Mouse (Mus musculus) midbrain, embryonic 12.5 days (tissue): ENCODE results near the gene 1700029I15Rik. TPM values are rescaled to one million over a fixed set of nuclear protein-coding genes. Genes with fewer than 3 reads are reported as not detected.

Source experiments
- ATAC-seq: fragments of 200-750 bp; cut with Nextera tagmentation; 2 replicates; pipeline ENCODE4 v1.8.0; 2017; ENCODE audit warnings: low read depth, moderate TSS enrichment, moderate library complexity; ENCODE audit not compliant: low FRiP score
- H3K27ac ChIP-seq: fragments of 300-500 bp; sonication (generic); replicated peaks from 2 replicates; pipeline ENCODE4 v1.5.1; 2016; ENCODE audit warnings: mild to moderate bottlenecking
- H3K27me3 ChIP-seq: fragments of 300-500 bp; sonication (generic); 2 replicates; pipeline ENCODE4 v1.6.1; 2016; ENCODE audit warnings: mild to moderate bottlenecking
- H3K36me3 ChIP-seq: fragments of 300-500 bp; sonication (generic); 2 replicates; pipeline ENCODE4 v1.6.1; 2016
- H3K4me1 ChIP-seq: fragments of 300-500 bp; sonication (generic); 2 replicates; pipeline ENCODE4 v1.6.1; 2016
- H3K4me2 ChIP-seq: fragments of 300-500 bp; sonication (generic); replicated peaks from 2 replicates; pipeline ENCODE4 v1.6.1; 2016; ENCODE audit warnings: mild to moderate bottlenecking, moderate library complexity
- H3K4me3 ChIP-seq: fragments of 300-500 bp; sonication (generic); 2 replicates; pipeline ENCODE4 v1.5.1; 2016; ENCODE audit warnings: mild to moderate bottlenecking
- H3K9ac ChIP-seq: fragments of 300-500 bp; sonication (generic); replicated peaks from 2 replicates; pipeline ENCODE4 v1.6.1; 2016; ENCODE audit warnings: mild to moderate bottlenecking, moderate library complexity
- H3K9me3 ChIP-seq: fragments of 300-500 bp; sonication (generic); 2 replicates; pipeline ENCODE4 v1.6.1; 2016; ENCODE audit warnings: mild to moderate bottlenecking
- WGBS: fragments of 180-500 bp; shearing (Covaris S2); methylation state at CpG from one replicate; pipeline ENCODE4 v1.1.7; 2016; 5-methylcytosine and 5-hydroxymethylcytosine counted together
- microRNA-seq: library from miRNA; unstranded; fragments of <30 nt; microRNA quantifications from one replicate; pipeline ENCODE4, GENCODE M21; 2017
- polyA plus RNA-seq: library from polyadenylated mRNA; unstranded; fragments of >200 nt; fragmentation: Nextera tagmentation; extraction: Ambion mirVana; gene quantifications from 2 replicates; pipeline ENCODE4 v1.2.1, GENCODE M21; 2016

The 1700029I15Rik gene
- polyA plus RNA-seq, 1 experiment from 2014 or later = 7.4 TPM

- Histone ChIP-seq H3K4me2 (peak within 1 kb of the TSS; percentile 89), H3K27me3 (peaks cover 8% of the 10 kb centered on the region; the same call in 1 of the 2 replicates), H3K27ac (peak within 1 kb of the TSS; percentile 58), H3K9ac (peak within 1 kb of the TSS; percentile 83), H3K36me3 (no peaks in the 10 kb centered on the region), H3K9me3 (no peaks in the 10 kb centered on the region), H3K4me3 (peak within 1 kb of the TSS; percentile 90), H3K4me1 (peaks cover 52% of the 10 kb centered on the region)
- under 1% methylated on average over 76 of the region's 76 CpGs for WGBS
- ATAC-seq = peak; percentile 98
Observed at GRCm38 (mm10) chr2:92433578-92434374, 51.4 kb downstream of the 1700029I15Rik start, which contains the start of gene Cry2. TSS of gene Cry2 (minus strand) at chr2:92434043.

- H3K27ac ChIP-seq = no peak overlapping the region
- H3K27me3 ChIP-seq = peaks cover 8% of the 10 kb centered on the region; the same call in 1 of the 2 replicates
- H3K4me3 ChIP-seq = peak overlapping the region; percentile 90
- H3K9ac ChIP-seq = peak overlapping the region; percentile 46
- ATAC-seq = no peak
- H3K4me2 ChIP-seq = peak overlapping the region; percentile 89
- no peaks in the 10 kb centered on the region for H3K9me3 ChIP-seq
- peaks cover 46% of the 10 kb centered on the region for H3K4me1 ChIP-seq
- H3K36me3 ChIP-seq = no peaks in the 10 kb centered on the region
- WGBS = 8% methylated on average over 12 of the region's 12 CpGs
Observed at GRCm38 (mm10) chr2:92434375-92434745, 52.0 kb downstream of the 1700029I15Rik start.

- 68% methylated on average over 6 of the region's 6 CpGs for WGBS
- Histone ChIP-seq H3K27me3 (peaks cover 8% of the 10 kb centered on the region; the same call in 1 of the 2 replicates), H3K9me3 (no peaks in the 10 kb centered on the region), H3K4me1 (peaks cover 40% of the 10 kb centered on the region), H3K9ac (no peak overlapping the region; the same call in 1 of the 2 replicates), H3K36me3 (no peaks in the 10 kb centered on the region), H3K4me3 (no peak overlapping the region), H3K27ac (no peak overlapping the region), H3K4me2 (peak overlapping the region; percentile 89; the same call in 1 of the 2 replicates)
- ATAC-seq = no peak
Observed at GRCm38 (mm10) chr2:92435023-92435422, 52.7 kb downstream of the 1700029I15Rik start.

Small RNAs within 50 kb of the gene (microRNA-seq; reads per million reads assigned to microRNA genes)
- gene Mir7000 = 1.2 reads per million

Other genes with a start within 250 kb of the 1700029I15Rik start
- 26.1 and 27.2 TPM in 2 replicates for gene Pex16, start 7.9 kb upstream of the 1700029I15Rik start, polyA plus RNA-seq
- 4.7 and 7.4 TPM in 2 replicates for gene Large2, start 7.7 kb upstream of the 1700029I15Rik start, polyA plus RNA-seq
- 105 and 112 TPM in 2 replicates for gene Mapk8ip1, start 18.7 kb downstream of the 1700029I15Rik start, polyA plus RNA-seq
- 36.1 and 37.7 TPM in 2 replicates for gene Cry2, start 51.5 kb downstream of the 1700029I15Rik start, polyA plus RNA-seq
- gene Slc35c1, start 78.0 kb downstream of the 1700029I15Rik start, polyA plus RNA-seq = 9.3 TPM in 2 replicates
- gene Chst1, start 217.2 kb downstream of the 1700029I15Rik start, polyA plus RNA-seq = 14.9 and 17.2 TPM in 2 replicates